12 mouse cellular contexts compared by ENCODE assay signal in the genomic region with DNA sequence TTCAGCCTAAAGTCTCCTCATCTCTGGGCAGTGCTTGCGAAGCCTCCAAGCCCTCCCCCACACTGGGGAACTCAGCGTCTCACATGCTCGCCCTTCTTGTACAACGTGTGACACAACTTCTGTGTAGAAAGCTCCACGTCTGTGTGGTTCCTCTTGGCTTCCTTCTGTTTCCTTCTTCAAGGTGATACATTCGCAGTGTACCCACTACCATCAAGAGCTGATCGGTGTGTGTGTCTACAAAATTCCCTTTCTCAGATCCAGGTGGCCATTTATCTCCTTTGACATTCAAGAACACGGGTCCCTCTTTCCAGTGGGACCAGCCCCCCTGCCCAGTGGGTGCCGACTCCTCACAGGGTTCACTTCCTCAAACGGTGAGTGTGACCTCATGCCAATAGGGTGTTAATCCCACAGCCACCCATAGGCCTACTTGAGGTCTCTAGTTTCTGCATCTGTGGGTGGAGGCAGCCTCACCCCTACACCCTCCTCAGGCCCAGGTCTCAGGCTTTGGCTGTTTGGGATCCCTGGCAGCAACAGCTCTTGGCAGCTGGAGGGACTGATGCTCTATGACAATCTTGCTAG. TPM values are rescaled to one million over a fixed set of nuclear protein-coding genes. Genes with fewer than 3 reads are reported as not detected.
DNase-seq lines count a peak whose midpoint lies in the region; ATAC-seq lines count a peak whose summit lies in the region.
"Had no signal": no experiment of that assay in that cellular context is flagged by ENCODE, and none has a peak within 500 bp of the region (broad histone marks: within the 10 kb centered on the region; RNA-seq: fewer than 3 reads in every experiment).

No protein-coding gene starts in this region.

- no peak overlapping the region for H3K4me3 ChIP-seq in kidney, embryonic 15.5 days (replicated peaks)
- peak overlapping the region; percentile 92 for H3K4me3 ChIP-seq in megakaryocyte, embryonic 14.5 days (replicated peaks)
- no peak overlapping the region for H3K4me3 ChIP-seq in midbrain, embryonic 10.5 days
- H3K4me3 ChIP-seq: limb, embryonic 13.5 days had no signal

- DNase-seq in 416B (ENCODE audit: low read depth) (peak; percentile 64), A20 (ENCODE audit: low read depth, low spot score) (peak; percentile 80)
- DNase-seq in ovary, postnatal 10 days (ENCODE audit: low spot score), result no peak
- no peak for DNase-seq in layer of hippocampus, postnatal 10 days (ENCODE audit: low spot score in 2 of 2)
- no peak for DNase-seq in midbrain, embryonic 10.5 days (ENCODE audit: low spot score)
- DNase-seq: cerebellum, adult 18-20 months; right cerebral cortex, postnatal 4 days had no signal

- ATAC-seq in kidney, embryonic 15.5 days (replicated peaks; ENCODE audit: low FRiP score), result 0 out of 2 replicates have a peak, but pooled peaks have one; percentile 2
- ATAC-seq: hindbrain, postnatal 0 days had no signal

- peaks cover 25% of the 10 kb centered on the region for H3K36me3 ChIP-seq in kidney, embryonic 15.5 days
- peaks cover 91% of the 10 kb centered on the region for H3K36me3 ChIP-seq in megakaryocyte, embryonic 14.5 days (replicated peaks; ENCODE audit: low read length)
- peaks cover 20% of the 10 kb centered on the region for H3K36me3 ChIP-seq in midbrain, embryonic 10.5 days

- no peak overlapping the region for H3K9ac ChIP-seq in kidney, embryonic 15.5 days
- H3K9ac ChIP-seq: limb, embryonic 13.5 days had no signal

- no peak overlapping the region for H3K4me2 ChIP-seq in kidney, embryonic 15.5 days
- H3K4me2 ChIP-seq: limb, embryonic 13.5 days had no signal

- 68% methylated on average over 10 of the region's 10 CpGs for WGBS in kidney, embryonic 15.5 days
- 85% methylated on average over 10 of the region's 10 CpGs for WGBS in midbrain, embryonic 10.5 days

- H3K27me3 ChIP-seq in kidney, embryonic 15.5 days, result no peaks in the 10 kb centered on the region
- H3K27me3 ChIP-seq in megakaryocyte, embryonic 14.5 days (replicated peaks), result no peaks in the 10 kb centered on the region
- peaks cover 9% of the 10 kb centered on the region; the same call in 1 of the 2 replicates for H3K27me3 ChIP-seq in midbrain, embryonic 10.5 days (ENCODE audit: low read depth, poor library complexity, severe bottlenecking)
- H3K27me3 ChIP-seq: limb, embryonic 13.5 days had no signal

- peaks cover 41% of the 10 kb centered on the region for H3K4me1 ChIP-seq in kidney, embryonic 15.5 days
- H3K4me1 ChIP-seq in megakaryocyte, embryonic 14.5 days, result peaks cover 99% of the 10 kb centered on the region
- peaks cover 28% of the 10 kb centered on the region for H3K4me1 ChIP-seq in midbrain, embryonic 10.5 days

- peak overlapping the region; percentile 82 for H3K27ac ChIP-seq in kidney, embryonic 15.5 days
- H3K27ac ChIP-seq in midbrain, embryonic 10.5 days (replicated peaks), result no peak overlapping the region
- H3K27ac ChIP-seq: hindbrain, postnatal 0 days; limb, embryonic 13.5 days had no signal

- H3K9me3 ChIP-seq in kidney, embryonic 15.5 days (replicated peaks), result no peaks in the 10 kb centered on the region
- H3K9me3 ChIP-seq in megakaryocyte, embryonic 14.5 days, result no peaks in the 10 kb centered on the region
- H3K9me3 ChIP-seq in midbrain, embryonic 10.5 days (replicated peaks), result no peaks in the 10 kb centered on the region
- H3K9me3 ChIP-seq: limb, embryonic 13.5 days had no signal

RNA-seq across cellular contexts. Expression of a gene that starts 2.6 kb away (rescaled TPM):
- 310 and 320 TPM in 2 replicates for polyA plus RNA-seq in kidney, embryonic 15.5 days (2015; fragmentation: Nextera tagmentation; extraction: Ambion mirVana)
- 3,699 and 12,582 TPM in 2 replicates for polyA plus RNA-seq in megakaryocyte, embryonic 14.5 days (2012; ENCODE audit: insufficient read depth, low replicate concordance)
- 10 to 100 TPM; 11.6 to 12.8 TPM for total RNA-seq in layer of hippocampus, postnatal 10 days (2021)
- polyA plus RNA-seq in midbrain, embryonic 10.5 days (2016; fragmentation: Nextera tagmentation; extraction: Ambion mirVana), result 75.8 and 80.9 TPM in 2 replicates

RNA-seq across cellular contexts. Expression of a gene that starts 8.3 kb away (rescaled TPM):
- polyA plus RNA-seq in kidney, embryonic 15.5 days (2015; fragmentation: Nextera tagmentation; extraction: Ambion mirVana), result not detected in 2 replicates
- polyA plus RNA-seq in megakaryocyte, embryonic 14.5 days (2012; ENCODE audit: insufficient read depth, low replicate concordance), result 0.68 TPM in 1 of 2 replicates, not detected in the other
- total RNA-seq in layer of hippocampus, postnatal 10 days (2021), result not detected
- polyA plus RNA-seq in midbrain, embryonic 10.5 days (2016; fragmentation: Nextera tagmentation; extraction: Ambion mirVana), result not detected in 2 replicates
- total RNA-seq: gastrocnemius, postnatal 4 days had no signal
- polyA plus RNA-seq: limb, embryonic 13.5 days had no signal

RNA-seq across cellular contexts. Expression of a gene that starts 13.1 kb away (rescaled TPM):
- polyA plus RNA-seq in kidney, embryonic 15.5 days (2015; fragmentation: Nextera tagmentation; extraction: Ambion mirVana), result 32.7 and 37.5 TPM in 2 replicates
- polyA plus RNA-seq in megakaryocyte, embryonic 14.5 days (2012; ENCODE audit: insufficient read depth, low replicate concordance), result 66.0 and 142 TPM in 2 replicates
- total RNA-seq in layer of hippocampus, postnatal 10 days (2021), result 10 to 100 TPM; 50.9 to 56.4 TPM
- polyA plus RNA-seq in midbrain, embryonic 10.5 days (2016; fragmentation: Nextera tagmentation; extraction: Ambion mirVana), result 60.3 and 60.7 TPM in 2 replicates

RNA-seq across cellular contexts. Expression of a gene that starts 30.4 kb away (rescaled TPM):
- polyA plus RNA-seq in kidney, embryonic 15.5 days (2015; fragmentation: Nextera tagmentation; extraction: Ambion mirVana), result 0.34 and 0.78 TPM in 2 replicates
- polyA plus RNA-seq in megakaryocyte, embryonic 14.5 days (2012; ENCODE audit: insufficient read depth, low replicate concordance), result 2.8 and 8.0 TPM in 2 replicates
- total RNA-seq in layer of hippocampus, postnatal 10 days (2021), result not detected
- polyA plus RNA-seq in midbrain, embryonic 10.5 days (2016; fragmentation: Nextera tagmentation; extraction: Ambion mirVana), result 0.07 TPM in 1 of 2 replicates, not detected in the other
- total RNA-seq: hindbrain, postnatal 0 days had no signal
- polyA plus RNA-seq: hindbrain, postnatal 0 days had no signal

RNA-seq across cellular contexts. Expression of a gene that starts 45.7 kb away (rescaled TPM):
- 37.7 and 39.8 TPM in 2 replicates for polyA plus RNA-seq in kidney, embryonic 15.5 days (2015; fragmentation: Nextera tagmentation; extraction: Ambion mirVana)
- 86.9 and 219 TPM in 2 replicates for polyA plus RNA-seq in megakaryocyte, embryonic 14.5 days (2012; ENCODE audit: insufficient read depth, low replicate concordance)
- 10 to 100 TPM; 19.7 to 23.5 TPM for total RNA-seq in layer of hippocampus, postnatal 10 days (2021)
- polyA plus RNA-seq in midbrain, embryonic 10.5 days (2016; fragmentation: Nextera tagmentation; extraction: Ambion mirVana), result 31.7 and 35.6 TPM in 2 replicates

Comparison
In these comparisons a context has a peak if more than half of its experiments do, and no peak if none do; other contexts are left out.
1. DNase-seq: peak in 416B (single experiment) and A20 (single experiment); none in ovary, postnatal 10 days (single experiment), layer of hippocampus, postnatal 10 days (0 of 2) and midbrain, embryonic 10.5 days (single experiment).
2. RNA of a gene that starts 2.6 kb away (polyA plus RNA-seq): 3,699 to 12,582 TPM in megakaryocyte, embryonic 14.5 days; 310 to 320 TPM in kidney, embryonic 15.5 days and 75.8 to 80.9 TPM in midbrain, embryonic 10.5 days; every median in the first group is over 10 times any median in the second.